Mouse (Mus musculus): ENCODE data around the gene Tpsb2. TPM values are rescaled to one million over a fixed set of nuclear protein-coding genes. Genes with fewer than 3 reads are reported as not detected.
A peak's percentile ranks its signal among the peaks of the same experiment; 100 is the strongest.

Tpsb2 gene
- polyA plus RNA-seq, 1 experiment = 1.6 TPM

DNA sequence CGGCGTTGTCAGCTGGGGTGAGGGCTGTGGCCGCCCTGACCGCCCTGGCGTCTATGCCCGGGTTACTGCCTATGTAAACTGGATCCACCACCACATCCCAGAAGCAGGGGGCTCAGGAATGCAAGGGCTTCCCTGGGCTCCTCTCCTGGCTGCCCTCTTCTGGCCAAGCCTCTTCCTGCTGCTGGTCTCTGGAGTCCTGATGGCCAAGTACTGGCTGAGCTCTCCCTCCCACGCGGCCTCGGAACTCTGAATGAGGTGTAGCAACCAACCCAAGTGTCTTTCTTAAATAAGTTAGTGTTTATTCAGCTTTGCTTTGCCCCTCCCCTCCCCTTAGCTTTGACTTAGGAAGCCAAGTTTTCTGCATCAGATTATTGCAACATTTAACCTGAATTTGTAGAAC is 7.9 kb downstream of the Tpsb2 start:
- TF ChIP-seq POLR2A (IDR thresholded peaks at IDR 0.05; ENCODE audit: low read depth, low read length) (no peak), CTCF (IDR thresholded peaks at IDR 0.05; ENCODE audit: extremely low read depth, insufficient read depth, insufficient read length, insufficient replicate concordance) (no peak)
- Histone ChIP-seq H3K27ac (ENCODE audit: insufficient read depth, low read length) (no peak overlapping the region), H3K27me3 (ENCODE audit: control insufficient read depth, insufficient read depth, low read length) (no peaks in the 10 kb centered on the region), H3K36me3 (ENCODE audit: control insufficient read depth, insufficient read depth, low read length) (no peaks in the 10 kb centered on the region), H3K4me1 (ENCODE audit: control insufficient read depth, insufficient read depth, insufficient read length) (no peaks in the 10 kb centered on the region), H3K4me3 (ENCODE audit: extremely low read depth, insufficient read depth, insufficient read length) (no peak overlapping the region)
- WGBS = 51% methylated on average over 9 of the region's 9 CpGs
- DNase-seq (ENCODE audit: low read depth in 1 of 2, low spot score in 2 of 2) = no peak

DNA sequence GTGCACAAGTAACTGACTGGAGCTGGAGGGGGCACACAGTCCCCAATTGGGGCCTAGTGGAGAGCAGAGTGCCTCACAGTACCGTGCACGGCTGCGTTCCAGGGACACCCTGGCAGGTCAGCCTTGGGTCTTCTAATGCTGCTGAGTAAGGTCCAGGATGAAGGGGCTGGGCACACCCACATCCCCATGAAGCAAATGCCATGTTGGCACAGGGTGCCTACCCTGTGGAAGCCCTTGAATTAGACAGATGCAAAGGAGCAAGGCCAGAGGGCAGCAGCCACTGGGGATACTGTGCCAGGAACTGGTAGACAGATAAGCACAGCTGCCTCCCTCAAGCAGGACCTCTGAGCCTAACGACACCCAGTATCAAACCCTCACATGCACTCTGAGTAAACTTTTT is 28.4 kb downstream of the Tpsb2 start:
- H3K4me1 ChIP-seq (ENCODE audit: control insufficient read depth, insufficient read depth, insufficient read length) = no peaks in the 10 kb centered on the region
- no peaks in the 10 kb centered on the region for H3K36me3 ChIP-seq (ENCODE audit: control insufficient read depth, insufficient read depth, low read length)
- DNase-seq (ENCODE audit: low read depth in 1 of 2, low spot score in 2 of 2) = no peak
- TF ChIP-seq CTCF (IDR thresholded peaks at IDR 0.05; ENCODE audit: extremely low read depth, insufficient read depth, insufficient read length, insufficient replicate concordance) (no peak), POLR2A (IDR thresholded peaks at IDR 0.05; ENCODE audit: low read depth, low read length) (no peak)
- H3K27ac ChIP-seq (ENCODE audit: insufficient read depth, low read length) = no peak overlapping the region
- H3K4me3 ChIP-seq (ENCODE audit: extremely low read depth, insufficient read depth, insufficient read length) = no peak overlapping the region
- WGBS = 81% methylated on average over 4 of the region's 4 CpGs
- no peaks in the 10 kb centered on the region for H3K27me3 ChIP-seq (ENCODE audit: control insufficient read depth, insufficient read depth, low read length)

GRCm38 (mm10) chr17:25397804-25398519 is 31.9 kb downstream of the Tpsb2 start:
- peak; percentile 23 to 56 for DNase-seq (ENCODE audit: low read depth in 1 of 2, low spot score in 2 of 2)
- TF ChIP-seq POLR2A (IDR thresholded peaks at IDR 0.05; ENCODE audit: low read depth, low read length) (no peak), CTCF (IDR thresholded peaks at IDR 0.05; ENCODE audit: extremely low read depth, insufficient read depth, insufficient read length, insufficient replicate concordance) (peak; percentile 88; the same call in 1 of the 2 replicates)
- no peaks in the 10 kb centered on the region for H3K27me3 ChIP-seq (ENCODE audit: control insufficient read depth, insufficient read depth, low read length)

GRCm38 (mm10) chr17:25398520-25398838 is 32.4 kb downstream of the Tpsb2 start:
- no peak overlapping the region for H3K27ac ChIP-seq (ENCODE audit: insufficient read depth, low read length)
- no peaks in the 10 kb centered on the region for H3K27me3 ChIP-seq (ENCODE audit: control insufficient read depth, insufficient read depth, low read length)
- no peaks in the 10 kb centered on the region for H3K4me1 ChIP-seq (ENCODE audit: control insufficient read depth, insufficient read depth, insufficient read length)
- H3K4me3 ChIP-seq (ENCODE audit: extremely low read depth, insufficient read depth, insufficient read length) = no peak overlapping the region
- DNase-seq (ENCODE audit: low read depth in 1 of 2, low spot score in 2 of 2) = no peak
- no peaks in the 10 kb centered on the region for H3K36me3 ChIP-seq (ENCODE audit: control insufficient read depth, insufficient read depth, low read length)
- WGBS = 69% methylated on average over 13 of the region's 13 CpGs
- TF ChIP-seq POLR2A (IDR thresholded peaks at IDR 0.05; ENCODE audit: low read depth, low read length) (no peak), CTCF (IDR thresholded peaks at IDR 0.05; ENCODE audit: extremely low read depth, insufficient read depth, insufficient read length, insufficient replicate concordance) (no peak)

More at GRCm38 (mm10) chr17:25397804-25398519, 31.9 kb downstream of the Tpsb2 start:
- WGBS = 39% methylated on average over 14 of the region's 14 CpGs
- no peak overlapping the region for H3K4me3 ChIP-seq (ENCODE audit: extremely low read depth, insufficient read depth, insufficient read length)
- no peak overlapping the region for H3K27ac ChIP-seq (ENCODE audit: insufficient read depth, low read length)
- no peaks in the 10 kb centered on the region for H3K4me1 ChIP-seq (ENCODE audit: control insufficient read depth, insufficient read depth, insufficient read length)
- no peaks in the 10 kb centered on the region for H3K36me3 ChIP-seq (ENCODE audit: control insufficient read depth, insufficient read depth, low read length)

DNA sequence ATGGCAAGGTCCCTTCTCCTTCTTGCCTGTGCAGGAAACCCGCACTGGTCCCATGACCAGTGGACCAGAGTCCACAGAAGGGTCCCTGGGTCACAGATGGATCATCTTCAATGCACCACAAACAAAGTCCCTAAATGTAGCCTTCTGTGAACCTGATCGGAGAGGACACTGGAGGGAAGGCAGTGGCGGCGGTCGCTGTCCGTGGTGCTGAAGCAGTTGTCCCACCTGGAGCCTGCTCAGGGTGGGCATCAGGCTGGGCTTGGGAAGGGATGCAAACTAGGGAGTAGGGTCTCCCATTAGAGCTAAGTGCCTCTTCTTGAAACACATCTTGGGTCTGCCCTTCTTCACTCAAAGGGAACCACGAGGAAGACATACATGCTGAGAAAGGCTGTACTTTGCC is 34.3 kb downstream of the Tpsb2 start:
- TF ChIP-seq CTCF (IDR thresholded peaks at IDR 0.05; ENCODE audit: extremely low read depth, insufficient read depth, insufficient read length, insufficient replicate concordance) (no peak), POLR2A (IDR thresholded peaks at IDR 0.05; ENCODE audit: low read depth, low read length) (no peak)
- Histone ChIP-seq H3K27me3 (ENCODE audit: control insufficient read depth, insufficient read depth, low read length) (no peaks in the 10 kb centered on the region), H3K4me1 (ENCODE audit: control insufficient read depth, insufficient read depth, insufficient read length) (no peaks in the 10 kb centered on the region), H3K4me3 (ENCODE audit: extremely low read depth, insufficient read depth, insufficient read length) (no peak overlapping the region), H3K27ac (ENCODE audit: insufficient read depth, low read length) (no peak overlapping the region), H3K36me3 (ENCODE audit: control insufficient read depth, insufficient read depth, low read length) (no peaks in the 10 kb centered on the region)
- WGBS = 9% methylated on average over 7 of the region's 7 CpGs
- DNase-seq (ENCODE audit: low read depth in 1 of 2, low spot score in 2 of 2) = no peak

GRCm38 (mm10) chr17:25401491-25401890 is 35.4 kb downstream of the Tpsb2 start:
- DNase-seq (ENCODE audit: low read depth in 1 of 2, low spot score in 2 of 2) = no peak
- Histone ChIP-seq H3K27ac (ENCODE audit: insufficient read depth, low read length) (no peak overlapping the region), H3K4me3 (ENCODE audit: extremely low read depth, insufficient read depth, insufficient read length) (no peak overlapping the region), H3K36me3 (ENCODE audit: control insufficient read depth, insufficient read depth, low read length) (no peaks in the 10 kb centered on the region), H3K27me3 (ENCODE audit: control insufficient read depth, insufficient read depth, low read length) (no peaks in the 10 kb centered on the region), H3K4me1 (ENCODE audit: control insufficient read depth, insufficient read depth, insufficient read length) (no peaks in the 10 kb centered on the region)
- 57% methylated on average over 4 of the region's 4 CpGs for WGBS
- TF ChIP-seq POLR2A (IDR thresholded peaks at IDR 0.05; ENCODE audit: low read depth, low read length) = no peak
- no peak for TF ChIP-seq CTCF (IDR thresholded peaks at IDR 0.05; ENCODE audit: extremely low read depth, insufficient read depth, insufficient read length, insufficient replicate concordance)

GRCm38 (mm10) chr17:25402224-25402623 is 36.1 kb downstream of the Tpsb2 start:
- Histone ChIP-seq H3K4me1 (ENCODE audit: control insufficient read depth, insufficient read depth, insufficient read length) (no peaks in the 10 kb centered on the region), H3K36me3 (ENCODE audit: control insufficient read depth, insufficient read depth, low read length) (no peaks in the 10 kb centered on the region), H3K4me3 (ENCODE audit: extremely low read depth, insufficient read depth, insufficient read length) (no peak overlapping the region), H3K27me3 (ENCODE audit: control insufficient read depth, insufficient read depth, low read length) (no peaks in the 10 kb centered on the region), H3K27ac (ENCODE audit: insufficient read depth, low read length) (no peak overlapping the region)
- DNase-seq (ENCODE audit: low read depth in 1 of 2, low spot score in 2 of 2) = no peak
- 79% methylated on average over 13 of the region's 13 CpGs for WGBS
- TF ChIP-seq CTCF (IDR thresholded peaks at IDR 0.05; ENCODE audit: extremely low read depth, insufficient read depth, insufficient read length, insufficient replicate concordance) (no peak), POLR2A (IDR thresholded peaks at IDR 0.05; ENCODE audit: low read depth, low read length) (no peak)

Measured in spleen, adult 2 months (tissue).